Mouse (Mus musculus) hindbrain, embryonic 16.5 days (tissue): ENCODE measurements around the gene 9230112D13Rik. TPM values are rescaled to one million over a fixed set of nuclear protein-coding genes. Genes with fewer than 3 reads are reported as not detected.

Experiments
- ATAC-seq: fragments of 200-750 bp; cut with Nextera tagmentation; 2 replicates; pipeline ENCODE4 v1.8.0; 2017; ENCODE audit warnings: moderate TSS enrichment, moderate library complexity
- H3K27ac ChIP-seq: fragments of 300-500 bp; sonication (generic); 2 replicates; pipeline ENCODE4 v1.5.1; 2014; ENCODE audit warnings: low read depth, mild to moderate bottlenecking, control low read depth, low read length, moderate library complexity
- H3K27me3 ChIP-seq: fragments of 300-500 bp; sonication (generic); replicated peaks from 2 replicates; pipeline ENCODE4 v1.6.1; 2014; ENCODE audit warnings: low read length; ENCODE audit not compliant: control insufficient read depth, insufficient read depth
- H3K36me3 ChIP-seq: fragments of 300-500 bp; sonication (generic); 2 replicates; pipeline ENCODE4 v1.6.1; 2014; ENCODE audit warnings: mild to moderate bottlenecking, low read length, moderate library complexity, mixed read lengths; ENCODE audit not compliant: control insufficient read depth, insufficient read depth
- H3K4me1 ChIP-seq: fragments of 300-500 bp; sonication (generic); 2 replicates; pipeline ENCODE4 v1.6.1; 2014; ENCODE audit warnings: low read depth, low read length; ENCODE audit not compliant: control insufficient read depth, insufficient read depth
- H3K4me2 ChIP-seq: fragments of 300-500 bp; sonication (generic); 2 replicates; pipeline ENCODE4 v1.6.1; 2014; ENCODE audit warnings: mild to moderate bottlenecking, low read length, control low read depth, moderate library complexity
- H3K4me3 ChIP-seq: fragments of 300-500 bp; sonication (generic); 2 replicates; pipeline ENCODE4 v1.5.1; 2014; ENCODE audit warnings: mild to moderate bottlenecking, low read length, control low read depth, moderate library complexity
- H3K9ac ChIP-seq: fragments of 300-500 bp; sonication (generic); 2 replicates; pipeline ENCODE4 v1.6.1; 2014; ENCODE audit warnings: low read depth, mild to moderate bottlenecking, control low read depth, low read length, moderate library complexity
- H3K9me3 ChIP-seq: fragments of 300-500 bp; sonication (generic); 2 replicates; pipeline ENCODE4 v1.6.1; 2014; ENCODE audit warnings: mild to moderate bottlenecking, low read length, moderate library complexity; ENCODE audit not compliant: control insufficient read depth
- WGBS: fragments of 180-500 bp; shearing (Covaris S2); extraction: QIAGEN DNeasy Blood & Tissue Kit; methylation state at CpG from one replicate; pipeline ENCODE4 v1.1.7; 2014; 5-methylcytosine and 5-hydroxymethylcytosine counted together
- polyA plus RNA-seq: library from polyadenylated mRNA; unstranded; fragments of >200 nt; fragmentation: Nextera tagmentation; extraction: Ambion mirVana; gene quantifications from 2 replicates; pipeline ENCODE4 v1.2.1, GENCODE M21; 2015

Gene 9230112D13Rik
- polyA plus RNA-seq, 1 experiment from 2014 or later, result not detected

GRCm38 (mm10) chr14:34505309-34505708, 17.3 kb downstream of the 9230112D13Rik start:
- Histone ChIP-seq H3K4me3 (no peak overlapping the region), H3K9me3 (no peaks in the 10 kb centered on the region), H3K4me2 (no peak overlapping the region), H3K9ac (no peak overlapping the region), H3K36me3 (no peaks in the 10 kb centered on the region), H3K27ac (no peak overlapping the region), H3K27me3 (no peaks in the 10 kb centered on the region), H3K4me1 (peaks cover 10% of the 10 kb centered on the region)
- no peak for ATAC-seq
- WGBS, result 83% methylated on average over 7 of the region's 7 CpGs

- Histone ChIP-seq H3K4me1 (peaks cover 19% of the 10 kb centered on the region), H3K9ac (no peak overlapping the region), H3K27me3 (no peaks in the 10 kb centered on the region), H3K4me2 (no peak overlapping the region), H3K27ac (no peak overlapping the region), H3K9me3 (no peaks in the 10 kb centered on the region), H3K36me3 (no peaks in the 10 kb centered on the region), H3K4me3 (no peak overlapping the region)
- ATAC-seq, result no peak
- WGBS, result 83% methylated on average over 5 of the region's 5 CpGs
Observed at GRCm38 (mm10) chr14:34504377-34504776, 18.2 kb downstream of the 9230112D13Rik start.

GRCm38 (mm10) chr14:34503759-34504158, 18.8 kb downstream of the 9230112D13Rik start:
- no peak overlapping the region for H3K27ac ChIP-seq
- WGBS, result 36% methylated on average over 6 of the region's 6 CpGs
- H3K4me1 ChIP-seq, result peaks cover 19% of the 10 kb centered on the region
- H3K27me3 ChIP-seq, result no peaks in the 10 kb centered on the region
- ATAC-seq, result no peak
- no peak overlapping the region for H3K9ac ChIP-seq
- no peak overlapping the region for H3K4me3 ChIP-seq
- no peaks in the 10 kb centered on the region for H3K36me3 ChIP-seq
- no peaks in the 10 kb centered on the region for H3K9me3 ChIP-seq
- H3K4me2 ChIP-seq, result peak overlapping the region; percentile 61; the same call in 1 of the 2 replicates

- Histone ChIP-seq H3K4me3 (peak within 1 kb of the TSS; percentile 87), H3K4me1 (peaks cover 19% of the 10 kb centered on the region), H3K4me2 (peak within 1 kb of the TSS; percentile 62), H3K27me3 (no peaks in the 10 kb centered on the region), H3K36me3 (no peaks in the 10 kb centered on the region), H3K27ac (peak within 1 kb of the TSS; percentile 98), H3K9ac (peak within 1 kb of the TSS; percentile 95), H3K9me3 (no peaks in the 10 kb centered on the region)
- WGBS, result 10% methylated on average over 15 of the region's 15 CpGs
- ATAC-seq, result no peak
Observed at GRCm38 (mm10) chr14:34503325-34503647, 19.3 kb downstream of the 9230112D13Rik start, which contains the start of gene Bmpr1a. Gene Bmpr1a (minus strand): TSS chr14:34503341.

- under 1% methylated on average over 83 of the region's 115 CpGs for WGBS
- peaks cover 19% of the 10 kb centered on the region for H3K4me1 ChIP-seq
- peak overlapping the region; percentile 87 for H3K4me3 ChIP-seq
- H3K27me3 ChIP-seq, result no peaks in the 10 kb centered on the region
- no peaks in the 10 kb centered on the region for H3K36me3 ChIP-seq
- H3K9ac ChIP-seq, result peak overlapping the region; percentile 95
- H3K4me2 ChIP-seq, result peak overlapping the region; percentile 62
- peak; percentile 94 for ATAC-seq
- H3K9me3 ChIP-seq, result no peaks in the 10 kb centered on the region
- H3K27ac ChIP-seq, result peak overlapping the region; percentile 98
Observed at GRCm38 (mm10) chr14:34502475-34503324, 19.9 kb downstream of the 9230112D13Rik start.

GRCm38 (mm10) chr14:34501804-34502474, 20.7 kb downstream of the 9230112D13Rik start:
- H3K9ac ChIP-seq, result peak overlapping the region; percentile 95
- no peaks in the 10 kb centered on the region for H3K9me3 ChIP-seq
- WGBS, result under 1% methylated on average over 61 of the region's 77 CpGs
- peaks cover 19% of the 10 kb centered on the region for H3K4me1 ChIP-seq
- peak overlapping the region; percentile 62 for H3K4me2 ChIP-seq
- H3K27ac ChIP-seq, result peak overlapping the region; percentile 98
- peak overlapping the region; percentile 87 for H3K4me3 ChIP-seq
- no peaks in the 10 kb centered on the region for H3K36me3 ChIP-seq
- peak; percentile 45 for ATAC-seq
- H3K27me3 ChIP-seq, result no peaks in the 10 kb centered on the region

- WGBS, result under 1% methylated on average over 16 of the region's 16 CpGs
- Histone ChIP-seq H3K9ac (peak overlapping the region; percentile 95), H3K4me2 (peak overlapping the region; percentile 62), H3K27ac (peak overlapping the region; percentile 98), H3K36me3 (no peaks in the 10 kb centered on the region), H3K27me3 (no peaks in the 10 kb centered on the region), H3K4me1 (peaks cover 19% of the 10 kb centered on the region), H3K9me3 (no peaks in the 10 kb centered on the region), H3K4me3 (peak overlapping the region; percentile 87)
- no peak for ATAC-seq
Observed at GRCm38 (mm10) chr14:34501447-34501803, 21.2 kb downstream of the 9230112D13Rik start.

GRCm38 (mm10) chr14:34500309-34500708, 22.3 kb downstream of the 9230112D13Rik start:
- Histone ChIP-seq H3K27me3 (no peaks in the 10 kb centered on the region), H3K4me1 (peaks cover 19% of the 10 kb centered on the region), H3K9ac (no peak overlapping the region), H3K9me3 (no peaks in the 10 kb centered on the region), H3K4me2 (peak overlapping the region; percentile 62), H3K27ac (no peak overlapping the region), H3K4me3 (peak overlapping the region; percentile 87), H3K36me3 (no peaks in the 10 kb centered on the region)
- no peak for ATAC-seq
- 3% methylated on average over 4 of the region's 4 CpGs for WGBS

GRCm38 (mm10) chr14:34499664-34500063, 22.9 kb downstream of the 9230112D13Rik start:
- Histone ChIP-seq H3K9me3 (no peaks in the 10 kb centered on the region), H3K4me3 (0 out of 2 replicates have a peak overlapping the region, but pooled peaks have one; percentile 87), H3K36me3 (no peaks in the 10 kb centered on the region), H3K27me3 (no peaks in the 10 kb centered on the region), H3K4me2 (peak overlapping the region; percentile 62), H3K9ac (no peak overlapping the region), H3K4me1 (peaks cover 19% of the 10 kb centered on the region), H3K27ac (no peak overlapping the region)
- WGBS, result 59% methylated on average over 4 of the region's 4 CpGs
- no peak for ATAC-seq
